Mouse (Mus musculus): ENCODE data around the gene Rhoc. TPM values are rescaled to one million over a fixed set of nuclear protein-coding genes. Genes with fewer than 3 reads are reported as not detected.

Rhoc gene
- total and polyA plus RNA-seq, 3 experiments: 1.2 to 8.3 (median 7.9) TPM

- in situ Hi-C loops (cut with MboI; ENCODE audit: low pct_ligation_motif_present, low pct_unique_long_range_greater_than_20kb, low sequenced_read_pairs): no loop called here
- Histone ChIP-seq H3K79me2 (replicated peaks; ENCODE audit: control insufficient read depth, extremely low read depth, insufficient read depth, poor library complexity, severe bottlenecking) (no peaks in the 10 kb centered on the region), H3K27ac (ENCODE audit: insufficient read depth, low read depth) (no peak overlapping the region), H3K36me3 (replicated peaks in 1 of 2; ENCODE audit: control insufficient read depth in 1 of 2, insufficient read depth in 1 of 2, low read length in 1 of 2) (no peaks in the 10 kb centered on the region), H3K27me3 (replicated peaks) (peaks cover 7% of the 10 kb centered on the region), H3K9ac (ENCODE audit: insufficient read depth, low read depth) (0 out of 2 replicates have a peak overlapping the region, but pooled peaks have one; percentile 1), H3K9me3 (replicated peaks; ENCODE audit: low read length) (no peaks in the 10 kb centered on the region), H3K4me1 (ENCODE audit: control insufficient read depth in 1 of 2, insufficient read depth in 2 of 2) (peaks cover under 1 to 13% of the 10 kb centered on the region in 2 experiments), H3K4me3 (replicated peaks in 1 of 3; ENCODE audit: low read depth in 2 of 3, low read length in 2 of 3, poor library complexity in 1 of 3) (no peak overlapping the region), H3K4me2 (ENCODE audit: insufficient read depth, low read depth, poor library complexity, severe bottlenecking) (peak overlapping the region; percentile 52)
- dilution Hi-C loops (cut with MboI; ENCODE audit: extremely low pct_ligation_motif_present, extremely low pct_unique_long_range_greater_than_20kb, low sequenced_read_pairs): no loop called here
- TF ChIP-seq ETS1 (conservative IDR thresholded peaks at IDR 0.05; ENCODE audit: low read depth, low read length): no peak
- TF ChIP-seq RAD21 (IDR thresholded peaks at IDR 0.05; ENCODE audit: low read depth, low read length): peak; percentile 31
- peak in 1 of 2 experiments; percentile 61; a peak in 2 of 4 replicates for TF ChIP-seq CTCF (conservative IDR thresholded peaks at IDR 0.05 in 1 of 2, IDR thresholded peaks at IDR 0.05 in 1 of 2; ENCODE audit: low read depth in 2 of 2, low read length in 2 of 2)
- TF ChIP-seq SMC3 (IDR thresholded peaks at IDR 0.05; ENCODE audit: low read depth, low read length): peak; percentile 34; the same call in 1 of the 2 replicates
- no peak for TF ChIP-seq ZNF384 (IDR thresholded peaks at IDR 0.05; ENCODE audit: low read depth, low read length)
- DNase-seq (ENCODE audit: extremely low read depth): no peak
Observed at GRCm38 (mm10) chr3:104777342-104777741, 10.8 kb upstream of the Rhoc start.

- peak overlapping the region; percentile 93 for H3K4me2 ChIP-seq (ENCODE audit: insufficient read depth, low read depth, poor library complexity, severe bottlenecking)
- TF ChIP-seq SIN3A (IDR thresholded peaks at IDR 0.05; ENCODE audit: low read length) (peak; percentile 28; the same call in 1 of the 2 replicates), SMC3 (IDR thresholded peaks at IDR 0.05; ENCODE audit: low read depth, low read length) (peak; percentile 82), NRF1 (IDR thresholded peaks at IDR 0.05; ENCODE audit: low read depth, low read length) (0 out of 2 replicates have a peak, but pooled peaks have one; percentile 20), CTCF (conservative IDR thresholded peaks at IDR 0.05 in 1 of 2, IDR thresholded peaks at IDR 0.05 in 1 of 2; ENCODE audit: low read depth in 2 of 2, low read length in 2 of 2) (peak; percentile 95), TBP (conservative IDR thresholded peaks at IDR 0.05; ENCODE audit: low read depth, low read length) (no peak), MXI1 (IDR thresholded peaks at IDR 0.05; ENCODE audit: low read depth, low read length) (peak; percentile 46; the same call in 1 of the 2 replicates), CHD2 (IDR thresholded peaks at IDR 0.05; ENCODE audit: low read length) (0 out of 2 replicates have a peak, but pooled peaks have one; percentile 16), ELF1 (IDR thresholded peaks at IDR 0.05; ENCODE audit: low read depth, low read length) (no peak), MAFK (IDR thresholded peaks at IDR 0.05; ENCODE audit: insufficient replicate concordance, low read length) (0 out of 2 replicates have a peak, but pooled peaks have one; percentile 9), NELFE (IDR thresholded peaks at IDR 0.05; ENCODE audit: low read depth, low read length) (0 out of 2 replicates have a peak, but pooled peaks have one; percentile 35), EP300 (IDR thresholded peaks at IDR 0.05; ENCODE audit: low read length) (no peak), POLR2AphosphoS2 (IDR thresholded peaks at IDR 0.05; ENCODE audit: low read depth, low read length) (no peak), RAD21 (IDR thresholded peaks at IDR 0.05; ENCODE audit: low read depth, low read length) (peak; percentile 89), IRF4 (IDR thresholded peaks at IDR 0.05; ENCODE audit: low read depth, low read length) (0 out of 2 replicates have a peak, but pooled peaks have one; percentile 37), MYC (IDR thresholded peaks at IDR 0.05; ENCODE audit: low read depth, low read length) (peak; percentile 57; the same call in 1 of the 2 replicates), USF2 (conservative IDR thresholded peaks at IDR 0.05; ENCODE audit: low read depth, low read length) (no peak), MAX (IDR thresholded peaks at IDR 0.05; ENCODE audit: low read length) (peak; percentile 40; the same call in 1 of the 2 replicates)
- peaks cover 0 to 14% of the 10 kb centered on the region in 2 experiments for H3K36me3 ChIP-seq (replicated peaks in 1 of 2; ENCODE audit: control insufficient read depth in 1 of 2, insufficient read depth in 1 of 2, low read length in 1 of 2)
- H3K27ac ChIP-seq (ENCODE audit: insufficient read depth, low read depth): no peak overlapping the region
- dilution Hi-C loops (cut with MboI; ENCODE audit: extremely low pct_ligation_motif_present, extremely low pct_unique_long_range_greater_than_20kb, low sequenced_read_pairs) (no loop called here), in situ Hi-C loops (cut with MboI; ENCODE audit: low pct_ligation_motif_present, low pct_unique_long_range_greater_than_20kb, low sequenced_read_pairs) (loop anchor here (10.0 kb wide), 2 partner anchors 185 to 275 kb away; partner anchors contain the start of genes Cttnbp2nl and Wnt2b)
- peaks cover 3 to 26% of the 10 kb centered on the region in 2 experiments; a peak in 3 of 4 replicates for H3K4me1 ChIP-seq (ENCODE audit: control insufficient read depth in 1 of 2, insufficient read depth in 2 of 2)
- H3K4me3 ChIP-seq (replicated peaks in 1 of 3; ENCODE audit: low read depth in 2 of 3, low read length in 2 of 3, poor library complexity in 1 of 3): no peak overlapping the region
- DNase-seq (ENCODE audit: extremely low read depth): peak; percentile 55
- no peaks in the 10 kb centered on the region for H3K79me2 ChIP-seq (replicated peaks; ENCODE audit: control insufficient read depth, extremely low read depth, insufficient read depth, poor library complexity, severe bottlenecking)
- peaks cover 7% of the 10 kb centered on the region for H3K27me3 ChIP-seq (replicated peaks)
- no peaks in the 10 kb centered on the region for H3K9me3 ChIP-seq (replicated peaks; ENCODE audit: low read length)
- H3K9ac ChIP-seq (ENCODE audit: insufficient read depth, low read depth): no peak overlapping the region
Observed at GRCm38 (mm10) chr3:104779949-104780348, 8.2 kb upstream of the Rhoc start.

All from CH12.LX (cell line).